In genomic region chr1:132476928-132477691, GRCm38 (mm10) we compare ENCODE assay signal across 8 mouse cellular contexts. TPM values are rescaled to one million over a fixed set of nuclear protein-coding genes. Genes with fewer than 3 reads are reported as not detected.
DNase-seq lines count a peak whose midpoint lies in the region; ATAC-seq lines count a peak whose summit lies in the region.

Rbbp5 (plus strand) TSS chr1:132477365.

- peak within 1 kb of the TSS; percentile 84 for H3K9ac ChIP-seq in intestine, embryonic 14.5 days (ENCODE audit: low read length)

- no peaks in the 10 kb centered on the region for H3K27me3 ChIP-seq in intestine, embryonic 14.5 days (replicated peaks; ENCODE audit: control insufficient read depth, insufficient read depth, low read length)

- ATAC-seq in intestine, embryonic 14.5 days (replicated peaks; ENCODE audit: low FRiP score, low TSS enrichment, low read depth): peak; percentile 90

- intact Hi-C loops in left cerebral cortex, postnatal 14 days (cut with DNase I): loop anchor here (5.0 kb wide), 1 partner anchor 110 kb away; no protein-coding TSS in a partner anchor

- peak within 1 kb of the TSS; percentile 75 for H3K27ac ChIP-seq in intestine, embryonic 14.5 days (ENCODE audit: low read depth)

- under 1% methylated on average over 43 of the region's 43 CpGs for WGBS in intestine, embryonic 14.5 days

- H3K36me3 ChIP-seq in intestine, embryonic 14.5 days (ENCODE audit: control insufficient read depth, insufficient read depth, low read length): no peaks in the 10 kb centered on the region

- peaks cover 10% of the 10 kb centered on the region for H3K4me1 ChIP-seq in intestine, embryonic 14.5 days (replicated peaks; ENCODE audit: control insufficient read depth, insufficient read depth, low read length)

- peak; percentile 85 to 98 for DNase-seq in adrenal gland, adult (ENCODE audit: inconsistent age in 2 of 2, low spot score in 1 of 2)
- DNase-seq in embryo, embryonic 10.5 days (ENCODE audit: low spot score): peak; percentile 93
- peak; percentile 78 for DNase-seq in gastrocnemius, postnatal 25 days
- peak; percentile 95 for DNase-seq in intestine, embryonic 14.5 days (ENCODE audit: low spot score)
- DNase-seq in left cerebral cortex, postnatal 14 days (ENCODE audit: low spot score in 2 of 2): peak; percentile 89
- peak; percentile 91 for DNase-seq in mesoderm, embryonic 11.5 days (ENCODE audit: low read depth, low spot score)
- DNase-seq in right cerebral cortex, postnatal 36 days (ENCODE audit: low spot score in 2 of 2): peak; percentile 63 to 77
- DNase-seq in yolk sac, embryonic 10.5 days (ENCODE audit: low spot score): peak; percentile 88

- H3K9me3 ChIP-seq in intestine, embryonic 14.5 days (ENCODE audit: control insufficient read depth, low read length): no peaks in the 10 kb centered on the region

- H3K4me2 ChIP-seq in intestine, embryonic 14.5 days (ENCODE audit: low read length): peak within 1 kb of the TSS; percentile 95

- H3K4me3 ChIP-seq in intestine, embryonic 14.5 days (ENCODE audit: low read depth, low read length): peak within 1 kb of the TSS; percentile 96

RNA-seq across cellular contexts. Expression of gene Rbbp5, which starts in this region (rescaled TPM):
- 10 to 100 TPM; 17.6 to 21.4 TPM for total RNA-seq in gastrocnemius, postnatal 25 days (2021)
- 40.3 and 44.2 TPM in 2 replicates for polyA plus RNA-seq in intestine, embryonic 14.5 days (2014; fragmentation: Nextera tagmentation; extraction: Ambion mirVana)
- total RNA-seq in left cerebral cortex, postnatal 14 days (2021): 10 to 100 TPM; 35.7 to 43.8 TPM

Comparison
In these comparisons a context has a peak if more than half of its experiments do, and no peak if none do; other contexts are left out.
1. Peak in every context shown above with its lines: DNase-seq, ATAC-seq, H3K4me3 ChIP-seq and H3K27ac ChIP-seq.